Mouse (Mus musculus): ENCODE measurements around the gene Gadd45g. TPM values are rescaled to one million over a fixed set of nuclear protein-coding genes. Genes with fewer than 3 reads are reported as not detected.

Gadd45g gene
- total RNA-seq, 2 experiments from 2014 or later, result 22.9 to 25.0 TPM

DNA sequence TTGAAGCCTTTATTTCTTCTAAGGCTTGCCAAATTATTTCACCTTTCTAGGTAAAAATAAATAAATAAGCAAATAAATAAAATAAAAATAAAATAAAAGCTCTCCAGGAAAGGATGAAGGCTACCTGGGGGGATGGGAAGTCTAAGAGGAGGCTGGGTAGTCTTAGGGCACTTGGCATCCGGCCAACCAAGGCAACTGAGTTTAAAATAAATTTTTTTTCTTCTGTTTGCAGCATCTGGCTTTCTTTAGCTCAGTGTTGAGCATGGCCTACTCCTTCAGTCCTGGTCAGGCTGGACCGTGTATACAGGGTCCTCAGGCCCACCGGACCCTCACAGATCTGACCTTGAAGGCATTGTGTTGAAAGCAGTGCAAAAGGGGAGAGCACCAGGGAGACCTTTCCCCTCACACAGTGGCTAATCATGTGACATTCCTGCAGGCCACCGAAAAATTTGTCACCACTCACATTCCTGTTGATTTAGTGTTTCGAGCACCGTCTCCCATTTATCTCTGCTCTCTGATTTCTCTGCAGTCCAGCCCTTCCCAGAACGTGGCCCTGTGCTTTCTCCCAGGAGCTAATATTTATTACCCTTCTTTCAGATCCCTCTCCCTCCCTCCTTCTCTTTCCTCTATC, 6.2 kb downstream of the Gadd45g start:
- DNase-seq (ENCODE audit: low spot score in 2 of 2), result no peak

DNA sequence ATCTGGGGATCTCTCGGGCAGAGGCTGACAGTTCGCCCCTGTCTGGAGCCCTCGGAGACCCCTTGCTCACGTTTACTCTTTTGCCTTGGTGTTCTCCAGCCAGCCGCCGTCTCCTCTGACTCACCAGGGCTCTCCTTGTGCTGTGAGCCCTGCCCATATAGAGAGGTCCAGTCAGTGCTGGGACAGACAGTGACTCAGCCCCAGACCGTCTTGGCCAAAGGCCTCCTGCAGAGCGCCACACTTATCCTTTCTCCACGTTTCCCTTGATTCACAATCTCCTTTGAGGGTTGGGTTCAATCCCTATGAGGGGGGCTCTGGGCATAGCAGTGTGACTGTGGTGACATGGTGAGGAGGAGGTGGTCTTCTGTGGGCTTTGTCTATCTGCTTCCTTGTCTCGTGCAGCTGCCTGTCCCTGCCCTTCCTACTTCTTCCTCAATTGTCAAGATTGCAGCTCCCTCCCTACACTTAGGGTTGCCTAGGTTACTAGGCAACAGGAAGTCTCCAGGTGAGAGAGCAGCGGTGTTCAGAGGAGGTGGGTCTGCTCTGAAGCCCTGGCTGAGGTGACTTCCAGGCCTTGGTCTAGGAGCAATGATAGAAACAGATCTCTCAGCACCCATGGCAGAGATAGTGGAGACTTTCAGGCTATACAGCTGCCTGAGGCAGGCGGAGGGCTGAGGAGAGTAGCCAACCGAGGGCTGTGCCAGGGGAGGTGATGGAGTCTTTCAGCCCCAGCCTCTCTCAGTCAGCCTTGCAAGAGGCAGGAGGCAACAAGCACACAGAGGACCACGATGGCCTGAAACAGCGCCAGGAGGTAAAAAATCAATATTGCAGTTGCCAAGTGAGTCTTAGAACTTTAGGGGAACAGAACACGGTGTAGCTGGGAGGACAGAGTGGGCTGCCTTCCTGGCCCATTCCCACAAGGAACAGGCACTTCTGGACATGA, 7.1 kb downstream of the Gadd45g start:
- no peak for DNase-seq (ENCODE audit: low spot score in 2 of 2)

DNA sequence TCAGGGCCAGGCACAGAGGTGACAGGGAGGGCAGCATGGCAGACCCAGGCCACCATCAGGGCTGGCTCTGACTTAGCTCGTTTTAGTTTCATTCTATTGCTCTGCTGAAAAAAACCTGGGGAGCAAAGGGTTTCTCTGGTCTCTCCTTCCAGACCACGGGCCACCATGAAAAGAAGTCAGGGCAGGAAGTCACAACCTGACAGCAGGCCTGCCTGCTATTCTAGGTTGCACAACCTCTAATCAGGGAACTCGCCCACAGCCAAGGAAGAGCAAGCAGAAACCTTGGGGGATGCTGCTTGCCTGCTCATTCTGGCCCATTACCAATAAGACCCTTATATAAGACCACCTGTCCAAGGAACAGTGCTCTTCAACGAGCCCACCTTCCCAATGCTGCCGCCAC, 9.1 kb downstream of the Gadd45g start:
- DNase-seq (ENCODE audit: low spot score in 2 of 2), result no peak

DNA sequence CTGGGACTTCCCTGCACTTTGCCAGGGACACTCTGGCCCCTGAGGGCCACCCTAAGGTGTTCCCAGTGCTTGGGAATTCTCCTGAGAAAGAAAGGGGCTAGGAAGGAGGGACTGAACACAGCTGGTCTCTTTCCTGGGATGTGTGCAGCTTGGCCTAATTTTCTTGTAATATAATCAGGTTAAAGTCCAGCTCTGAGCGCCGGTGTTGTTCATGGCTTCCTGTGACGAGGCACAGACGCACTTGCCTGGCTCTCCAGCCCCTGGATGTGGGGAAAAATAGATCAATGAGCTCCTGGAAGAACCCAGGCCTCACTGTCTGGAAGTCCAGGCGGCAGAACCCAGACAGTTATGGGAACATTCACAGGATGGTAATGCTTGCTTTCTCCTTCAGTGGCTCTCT, 10.7 kb downstream of the Gadd45g start:
- DNase-seq (ENCODE audit: low spot score in 2 of 2), result no peak

DNA sequence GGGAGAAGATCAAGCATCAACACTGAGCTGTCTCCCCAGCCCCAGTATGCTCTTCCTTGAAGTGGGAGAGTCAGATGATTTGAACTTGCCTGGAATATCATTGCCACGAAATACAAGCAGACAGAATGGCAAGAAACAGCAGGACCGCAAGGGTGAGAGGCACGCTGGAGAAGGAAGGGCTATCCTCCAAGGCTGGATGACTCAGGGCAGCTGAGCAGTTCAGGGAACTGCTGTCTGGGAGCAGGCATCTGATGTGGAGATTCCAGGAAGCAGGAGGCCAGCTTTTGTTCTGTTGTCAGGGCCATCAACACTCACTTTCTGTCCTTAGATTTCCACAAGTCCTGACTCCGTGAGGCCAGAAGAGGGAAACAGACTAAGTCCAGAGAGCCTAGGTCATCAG, 12.0 kb downstream of the Gadd45g start:
- DNase-seq (ENCODE audit: low spot score in 2 of 2), result no peak

DNA sequence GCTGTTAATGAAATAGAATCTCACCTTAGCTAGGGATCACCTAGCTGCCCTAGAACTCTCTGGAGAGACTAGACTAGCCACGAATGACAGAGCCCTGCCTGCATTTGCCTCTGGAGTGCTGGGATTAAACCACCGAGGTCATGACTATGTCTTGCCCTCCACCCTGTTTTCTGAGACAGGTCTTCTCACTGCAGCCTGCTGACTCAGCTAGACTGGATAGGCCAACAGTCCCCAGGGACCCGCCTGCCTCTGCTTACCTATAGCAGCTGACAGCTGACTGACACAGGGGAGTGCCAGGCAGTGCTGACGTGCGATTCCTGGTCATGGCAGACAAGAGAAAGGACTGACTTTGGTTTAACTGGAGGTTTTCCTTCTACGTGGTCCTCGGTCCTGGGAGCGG, 12.7 kb downstream of the Gadd45g start:
- no peak for DNase-seq (ENCODE audit: low spot score in 2 of 2)

DNA sequence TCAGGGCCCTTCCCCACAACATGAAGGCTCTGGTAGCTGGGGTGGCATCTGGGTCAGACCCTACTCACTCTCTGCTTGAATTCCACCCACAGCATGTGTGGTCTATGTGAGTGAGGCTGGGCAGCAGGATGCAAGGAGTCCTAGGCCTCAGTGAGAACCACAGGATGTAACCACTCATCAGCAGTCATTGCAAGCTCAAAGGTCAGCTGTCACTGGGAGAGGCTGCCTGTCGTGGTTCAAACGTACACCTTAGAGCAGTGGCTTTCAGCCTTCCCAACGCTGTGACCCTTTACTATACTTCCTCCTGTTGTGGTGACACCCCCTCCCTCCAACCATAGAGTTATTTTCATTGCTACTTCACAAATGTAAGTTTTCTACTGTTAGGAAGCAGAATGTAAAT, 13.3 kb downstream of the Gadd45g start:
- DNase-seq (ENCODE audit: low spot score in 2 of 2), result no peak

DNA sequence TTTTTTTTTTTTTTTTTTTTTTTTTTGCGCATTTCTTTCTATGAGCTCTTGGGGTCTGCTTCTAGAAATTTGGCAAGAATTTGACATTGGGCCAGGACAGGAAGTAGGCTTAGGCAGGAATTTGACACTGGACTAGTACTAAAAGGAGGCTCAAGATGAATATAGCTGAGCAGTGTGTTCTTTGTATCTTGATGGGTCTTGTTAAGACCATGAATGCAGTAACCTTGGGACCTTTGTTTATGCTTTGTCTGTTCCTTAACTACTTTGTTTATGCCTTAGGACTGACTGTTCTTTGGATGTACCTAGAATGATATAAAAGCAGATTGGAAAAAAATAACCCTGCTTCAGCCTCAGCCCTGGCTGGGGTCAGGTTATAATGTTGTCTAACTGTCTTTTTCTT, 16.3 kb downstream of the Gadd45g start:
- no peak for DNase-seq (ENCODE audit: low spot score in 2 of 2)

DNA sequence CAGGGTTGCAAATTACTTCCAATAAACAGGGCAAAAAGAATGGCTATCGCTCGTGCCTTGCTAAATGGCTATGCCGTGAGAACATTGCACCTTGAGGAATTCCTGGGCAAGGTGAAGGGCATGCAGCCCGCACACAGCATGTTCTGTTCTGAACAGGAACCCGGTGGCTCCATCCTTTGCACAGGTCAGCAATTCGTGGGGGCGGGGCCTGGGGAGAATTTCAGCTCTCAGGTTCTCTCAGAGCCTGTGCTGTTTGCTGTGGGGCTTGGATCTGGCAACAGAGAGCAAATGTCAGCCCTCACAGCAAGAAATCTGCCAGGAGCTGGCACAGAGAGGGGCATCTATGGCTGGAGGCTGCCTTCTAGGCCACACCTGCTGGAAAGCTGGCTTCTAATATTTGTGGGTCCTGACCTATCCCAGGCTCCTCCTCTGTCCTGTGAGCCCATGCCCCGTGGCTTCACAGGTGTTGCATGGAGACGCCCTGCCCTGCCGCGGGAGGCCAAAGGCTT, 19.7 kb downstream of the Gadd45g start:
- no peak for DNase-seq (ENCODE audit: low spot score in 2 of 2)

DNA sequence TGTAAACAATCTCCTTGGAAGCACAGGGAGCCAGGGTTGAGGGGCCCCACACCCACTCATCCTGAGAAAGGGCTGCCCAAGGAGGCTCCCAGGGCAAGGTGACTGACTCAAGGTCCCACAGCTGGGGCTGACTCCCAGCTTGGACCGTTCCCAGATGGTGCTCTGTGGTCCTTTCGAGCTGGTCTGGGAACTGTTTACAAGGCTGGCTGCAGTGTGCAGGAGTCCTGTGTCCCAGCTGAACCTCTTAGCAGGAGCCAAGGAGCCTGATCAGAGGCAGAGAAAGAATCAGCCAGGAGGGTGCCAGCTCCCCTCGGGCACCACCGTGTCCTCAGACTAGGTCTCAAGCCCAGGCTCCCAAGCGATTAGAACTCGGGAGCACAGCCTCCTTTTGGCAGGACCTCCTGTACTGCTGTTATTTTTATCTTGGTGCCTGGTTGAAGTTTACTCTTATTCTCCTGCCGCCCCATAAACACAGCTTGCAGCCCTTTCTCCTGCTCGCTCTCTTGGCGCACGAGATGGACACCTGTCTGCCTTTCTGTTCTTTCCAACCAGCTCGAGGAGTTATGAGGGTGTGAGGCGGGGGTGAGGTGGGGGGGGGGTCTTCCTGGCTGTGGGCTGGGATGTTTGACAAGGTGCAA, 22.1 kb downstream of the Gadd45g start:
- no peak for DNase-seq (ENCODE audit: low spot score in 2 of 2)

DNA sequence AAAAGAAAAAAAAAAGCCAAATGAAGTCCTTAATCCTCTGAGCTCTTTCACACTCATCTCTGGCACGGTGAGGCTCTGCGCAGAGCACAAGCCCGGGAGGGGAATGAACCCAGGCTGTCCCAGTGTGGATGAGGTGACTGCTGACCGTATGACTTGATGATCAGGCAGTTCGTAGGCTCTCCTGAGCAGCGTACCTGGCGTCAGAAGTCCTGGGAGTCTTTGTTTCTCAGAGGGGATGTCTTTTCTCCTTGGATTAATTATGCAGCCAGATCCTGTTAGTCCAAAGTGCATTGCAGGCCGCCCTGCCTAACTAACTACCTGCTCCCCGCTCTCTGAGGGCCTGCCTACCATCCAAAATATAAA, 22.6 kb downstream of the Gadd45g start:
- no peak for DNase-seq (ENCODE audit: low spot score in 2 of 2)

DNA sequence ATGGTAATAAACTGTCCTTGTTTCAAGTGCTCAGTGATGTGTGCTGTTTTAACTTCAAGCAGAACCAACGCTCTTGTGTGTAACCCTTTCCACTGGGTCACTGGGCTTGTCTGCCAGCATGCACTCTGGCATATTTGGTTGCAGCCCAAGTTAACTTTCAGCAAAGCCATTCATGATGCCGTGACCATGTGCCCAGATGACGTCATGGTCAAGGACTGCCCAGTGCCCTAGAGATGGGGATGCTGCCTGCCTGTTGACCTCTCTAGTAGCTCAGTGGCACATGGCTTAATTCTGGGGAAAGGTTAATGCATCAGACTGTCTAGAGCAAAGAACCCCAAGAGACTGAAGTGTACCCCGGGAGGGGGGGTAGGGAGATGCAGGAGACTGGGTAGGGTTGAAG, 24.7 kb downstream of the Gadd45g start:
- no peak for DNase-seq (ENCODE audit: low spot score in 2 of 2)

DNA sequence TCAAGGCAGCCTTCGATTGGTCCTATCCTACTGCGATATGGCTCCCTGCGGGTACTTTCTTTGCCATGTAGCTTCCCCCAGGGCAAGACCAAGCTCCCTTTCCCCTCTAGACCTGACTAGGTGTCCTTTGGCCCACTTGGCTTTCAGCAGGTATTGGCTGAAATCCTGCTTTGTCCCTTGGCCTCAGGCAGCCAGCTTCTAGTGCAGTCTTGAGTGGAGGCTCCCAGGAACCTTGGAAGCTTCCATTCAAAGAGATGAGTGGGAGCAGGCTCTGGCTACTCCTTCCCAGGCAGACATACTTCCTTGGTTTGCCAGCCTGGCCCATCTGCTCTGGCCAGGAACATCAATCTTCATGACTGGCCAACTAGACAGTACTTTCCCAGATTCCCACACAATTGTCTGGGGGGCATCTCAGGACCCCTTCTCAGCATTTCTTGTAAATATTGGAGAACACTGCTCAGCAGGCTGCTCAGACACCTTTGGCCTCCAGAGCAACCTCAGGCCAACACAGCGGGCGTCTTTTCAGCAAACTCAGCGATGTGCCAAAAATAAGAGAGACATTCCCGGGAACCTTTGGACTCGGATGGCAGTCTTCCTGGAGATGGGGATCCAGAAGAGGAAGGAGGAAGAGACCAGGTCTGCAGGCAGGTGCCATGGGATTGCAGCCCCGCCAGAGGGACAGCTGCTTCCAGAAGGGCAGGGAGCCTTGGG, 25.9 kb downstream of the Gadd45g start:
- no peak for DNase-seq (ENCODE audit: low spot score in 2 of 2)

DNA sequence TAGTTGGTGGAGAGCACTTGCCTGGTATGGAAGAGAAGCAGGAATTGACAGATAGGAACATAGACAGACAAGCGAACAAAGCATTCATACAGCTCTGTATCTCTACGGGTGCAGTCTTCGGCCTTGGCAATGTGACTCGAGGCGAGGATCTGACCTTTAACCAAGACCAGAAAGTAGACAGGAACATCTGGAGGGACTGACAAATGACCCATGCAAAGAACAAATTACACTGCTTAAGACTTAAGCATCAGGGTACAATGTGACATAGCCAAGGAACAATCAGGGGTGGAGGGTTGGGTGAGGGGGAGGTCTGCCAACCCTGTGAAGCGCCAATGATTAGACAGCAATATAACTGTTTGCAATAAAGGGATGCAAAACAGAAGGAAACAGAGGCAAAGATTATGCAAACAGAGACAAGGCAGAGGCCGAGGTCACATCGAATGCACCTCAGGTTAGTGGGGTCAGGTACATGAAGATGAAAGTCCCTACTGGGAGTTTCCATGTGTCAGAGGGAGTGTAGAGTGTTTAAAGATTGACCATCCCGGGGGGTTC, 26.6 kb downstream of the Gadd45g start:
- no peak for DNase-seq (ENCODE audit: low spot score in 2 of 2)

DNA sequence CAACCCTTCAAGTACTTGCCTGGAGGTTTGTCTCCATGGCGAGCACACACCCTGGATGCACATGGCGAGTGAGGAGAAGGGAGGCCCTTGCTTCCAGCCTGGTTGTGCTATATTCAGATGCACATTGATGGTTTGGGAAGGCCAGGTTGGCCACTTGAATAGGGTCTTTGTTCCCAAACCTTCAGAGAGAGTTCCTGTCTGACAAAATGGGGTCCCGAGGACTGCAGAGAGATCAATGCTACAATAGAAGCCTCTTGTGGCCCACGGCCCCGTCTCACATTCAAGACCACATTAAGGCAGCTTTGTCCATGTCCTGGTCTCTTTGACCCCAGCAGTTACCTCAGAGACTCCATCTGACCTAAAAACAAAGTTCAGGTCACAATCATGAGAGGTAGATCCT, 27.3 kb downstream of the Gadd45g start:
- no peak for DNase-seq (ENCODE audit: low spot score in 2 of 2)

DNA sequence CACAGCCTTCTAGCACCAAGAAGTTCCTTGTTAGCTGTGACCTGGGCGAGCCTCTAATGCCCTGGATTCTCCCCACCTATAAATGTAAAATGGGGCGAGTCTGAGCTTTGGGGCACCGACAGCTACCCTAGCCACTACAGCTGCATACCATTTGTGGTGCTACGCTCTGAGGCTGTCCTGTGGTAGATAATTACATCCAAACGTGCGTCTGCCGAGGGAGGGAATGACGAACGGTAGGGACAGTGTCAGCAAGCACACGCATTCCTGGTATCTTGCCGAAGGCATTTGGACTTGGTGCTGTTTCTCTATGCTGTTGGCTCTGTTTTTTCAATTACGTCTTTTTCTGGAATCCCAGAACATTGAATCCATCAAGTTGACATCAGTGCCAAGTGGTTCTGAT, 29.7 kb downstream of the Gadd45g start:
- no peak for DNase-seq (ENCODE audit: low spot score in 2 of 2)

DNA sequence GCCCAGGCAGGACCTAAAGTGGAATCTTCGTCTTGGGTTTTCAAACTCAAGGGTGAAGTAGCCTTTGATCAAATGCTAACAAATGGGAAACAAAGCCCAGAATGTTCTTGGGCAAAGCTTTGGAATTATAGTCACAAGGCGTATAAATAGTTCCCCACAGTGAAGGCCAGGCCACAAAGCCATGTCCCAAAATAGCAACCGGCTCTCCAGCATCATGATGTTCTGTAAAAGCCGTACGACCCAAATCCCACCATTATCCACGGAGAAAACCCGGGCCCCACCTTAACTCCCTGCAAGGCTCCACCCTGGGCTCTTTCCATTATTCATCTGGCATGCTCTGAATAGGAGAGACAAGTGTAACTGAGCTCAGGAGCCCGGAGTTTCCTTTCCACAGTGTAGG, 32.3 kb downstream of the Gadd45g start:
- DNase-seq (ENCODE audit: low spot score in 2 of 2), result no peak

DNA sequence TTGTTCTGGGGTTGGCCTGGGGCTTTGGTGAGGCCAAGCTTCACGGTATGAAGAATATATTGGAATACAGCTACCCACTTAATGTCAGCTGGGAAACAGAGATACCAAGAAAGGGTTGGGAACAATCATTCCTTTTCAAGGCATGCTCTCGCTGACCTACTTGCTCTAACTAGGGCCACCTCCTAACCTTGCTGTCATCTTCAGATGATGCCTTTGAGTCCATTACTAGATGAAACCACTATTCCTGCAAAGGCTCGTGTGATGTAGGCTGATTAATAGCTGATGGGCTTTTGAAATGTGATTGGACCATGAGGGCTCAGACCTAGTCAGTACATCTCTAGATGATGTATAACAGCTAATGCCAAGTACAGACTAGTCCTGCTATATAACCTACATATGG, 33.1 kb downstream of the Gadd45g start:
- DNase-seq (ENCODE audit: low spot score in 2 of 2), result no peak

DNA sequence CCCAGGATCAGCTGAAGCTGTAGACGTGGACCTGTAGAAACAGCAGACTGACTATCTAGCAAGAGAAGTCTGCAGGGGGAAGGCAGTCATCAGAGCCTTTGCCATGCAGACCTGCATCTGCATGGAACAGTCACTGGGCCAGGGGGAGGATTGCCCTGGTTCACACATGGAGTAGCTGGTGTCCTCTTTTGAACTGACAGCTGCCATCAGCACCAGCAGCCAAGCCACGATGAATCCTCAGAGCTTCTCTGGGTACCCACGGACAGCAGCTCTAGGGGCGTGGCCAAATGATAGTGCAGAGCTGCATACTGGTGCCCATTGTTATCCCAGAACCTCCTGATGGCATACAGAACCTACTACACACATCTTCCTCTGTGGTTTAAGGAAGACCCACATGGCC, 33.5 kb downstream of the Gadd45g start:
- no peak for DNase-seq (ENCODE audit: low spot score in 2 of 2)

DNA sequence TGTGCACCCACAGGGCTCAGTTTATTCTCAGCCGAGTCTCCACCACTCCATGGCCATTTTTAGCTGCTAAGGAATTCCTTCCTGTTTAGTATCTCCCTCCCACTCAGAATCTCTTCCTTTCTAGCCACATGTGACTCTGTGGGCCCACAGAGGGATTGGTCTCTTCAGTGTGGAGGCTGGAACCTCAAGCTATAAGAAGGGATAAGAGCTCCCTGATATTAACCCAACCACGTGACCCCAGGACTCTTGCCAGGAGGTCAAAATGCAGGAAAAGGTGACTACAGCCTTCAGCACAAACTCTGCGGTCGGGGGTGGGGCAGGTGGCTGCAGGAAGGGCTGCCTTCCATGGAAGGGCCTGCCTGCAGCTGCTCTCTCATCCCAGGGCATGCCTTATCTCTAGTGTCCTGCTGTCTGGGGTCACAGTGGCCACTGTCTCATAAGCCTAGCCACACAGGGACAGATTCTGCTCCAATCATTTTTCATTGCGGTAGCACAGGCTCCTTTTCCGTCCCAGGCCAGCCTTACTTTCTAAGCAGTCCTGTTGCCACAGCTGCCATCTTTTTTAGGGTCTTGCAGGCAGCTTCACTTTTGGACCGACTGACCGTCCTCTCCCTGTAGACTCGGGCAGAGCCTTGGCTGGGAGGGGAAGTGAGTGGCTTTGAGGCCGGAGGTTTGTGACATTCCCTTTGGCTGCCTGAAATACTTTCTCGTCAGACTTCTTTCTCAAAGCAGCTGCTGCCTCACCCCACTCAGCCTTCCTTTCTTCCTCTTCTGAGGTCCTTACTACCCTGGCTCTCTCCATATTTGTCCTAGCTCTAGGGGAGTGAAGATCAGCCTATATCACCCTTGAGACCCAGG, 35.0 kb downstream of the Gadd45g start:
- DNase-seq (ENCODE audit: low spot score in 2 of 2), result no peak
